Mouse (Mus musculus) CH12.LX (cell line): Measurements from ENCODE around the gene Aff3. TPM values are rescaled to one million over a fixed set of nuclear protein-coding genes. Genes with fewer than 3 reads are reported as not detected.

Experiments used
- DNase-seq: peaks from one replicate; pipeline ENCODE4 v3.0.0-alpha.2; 2013; ENCODE audit errors: extremely low read depth
- H3K27ac ChIP-seq: 2 replicates; pipeline ENCODE4 v1.5.1; 2012; ENCODE audit warnings: low read depth, mild to moderate bottlenecking, control low read depth, moderate library complexity; ENCODE audit not compliant: insufficient read depth
- H3K27me3 ChIP-seq: replicated peaks from 2 replicates; pipeline ENCODE3; 2012; ENCODE audit warnings: inconsistent platforms
- H3K36me3 ChIP-seq, 2 experiments: replicated peaks in 1 of 2; 2 replicates each; pipeline versions ENCODE3 to v1.6.1; 2012; ENCODE audit warnings: inconsistent platforms in 1 of 2, low read length in 1 of 2, mild to moderate bottlenecking in 1 of 2, mixed read lengths in 1 of 2, moderate library complexity in 1 of 2; ENCODE audit not compliant: control insufficient read depth in 1 of 2, insufficient read depth in 1 of 2
- H3K4me1 ChIP-seq, 2 experiments: 2 replicates each; pipeline ENCODE4 v1.6.1; 2012; ENCODE audit warnings: inconsistent platforms in 1 of 2, moderate library complexity in 1 of 2; ENCODE audit not compliant: insufficient read depth in 2 of 2, control insufficient read depth in 1 of 2
- H3K4me2 ChIP-seq: 2 replicates; pipeline ENCODE4 v1.6.1; 2012; ENCODE audit warnings: low read depth, mild to moderate bottlenecking, control low read depth; ENCODE audit not compliant: poor library complexity, insufficient read depth, severe bottlenecking
- H3K4me3 ChIP-seq, 3 experiments: fragments of 150-350 bp in 1 of 3; sonication (generic) in 1 of 3; replicated peaks in 1 of 3; 2 replicates each; pipeline versions ENCODE3 to v1.5.1; 2011 to 2012; ENCODE audit warnings: low read depth in 2 of 3, low read length in 2 of 3, mild to moderate bottlenecking in 2 of 3, moderate library complexity in 2 of 3, control low read depth in 1 of 3, improper control_type of control experiment in 1 of 3, inconsistent platforms in 1 of 3, mixed read lengths in 1 of 3; ENCODE audit not compliant: poor library complexity in 1 of 3
- H3K79me2 ChIP-seq: replicated peaks from 2 replicates; pipeline ENCODE4 v1.6.1; 2012; ENCODE audit warnings: mild to moderate bottlenecking, moderate library complexity; ENCODE audit not compliant: control insufficient read depth, poor library complexity, insufficient read depth, severe bottlenecking; ENCODE audit errors: extremely low read depth
- H3K9ac ChIP-seq: 2 replicates; pipeline ENCODE4 v1.6.1; 2012; ENCODE audit warnings: low read depth, mild to moderate bottlenecking, control low read depth, moderate library complexity; ENCODE audit not compliant: insufficient read depth
- H3K9me3 ChIP-seq: replicated peaks from 2 replicates; pipeline ENCODE3; 2012; ENCODE audit warnings: low read length, inconsistent platforms, mixed read lengths
- BHLHE40 ChIP-seq: IDR thresholded peaks from 2 replicates; pipeline ENCODE4 v1.6.1; 2011; ENCODE audit warnings: mild to moderate bottlenecking, low read depth, low read length, improper control_type of control experiment
- CHD1 ChIP-seq: IDR thresholded peaks from 2 replicates; pipeline ENCODE4 v1.6.1; 2012; ENCODE audit warnings: low read depth, low read length, improper control_type of control experiment, inconsistent platforms
- CTCF ChIP-seq, 2 experiments: IDR thresholded peaks in 1 of 2; conservative IDR thresholded peaks in 1 of 2; 2 replicates each; pipeline ENCODE4 v1.5.1; 2011 to 2012; ENCODE audit warnings: low read depth in 2 of 2, low read length in 2 of 2, improper control_type of control experiment in 1 of 2, inconsistent platforms in 1 of 2, mild to moderate bottlenecking in 1 of 2, moderate library complexity in 1 of 2
- ELF1 ChIP-seq: IDR thresholded peaks from 2 replicates; pipeline ENCODE4 v1.6.1; 2014; ENCODE audit warnings: low read depth, mild to moderate bottlenecking, inconsistent platforms, low read length, improper control_type of control experiment
- EP300 ChIP-seq: IDR thresholded peaks from 2 replicates; pipeline ENCODE4 v1.6.1; 2011; ENCODE audit warnings: low read length, improper control_type of control experiment
- GABPA ChIP-seq: IDR thresholded peaks from 2 replicates; pipeline ENCODE4 v1.6.1; 2012; ENCODE audit warnings: low read depth, low read length, improper control_type of control experiment, inconsistent platforms; ENCODE audit not compliant: insufficient replicate concordance
- HCFC1 ChIP-seq: IDR thresholded peaks from 2 replicates; pipeline ENCODE4 v1.6.1; 2012; ENCODE audit warnings: low read depth, mild to moderate bottlenecking, inconsistent platforms, low read length, improper control_type of control experiment
- IRF4 ChIP-seq: IDR thresholded peaks from 2 replicates; pipeline ENCODE4 v1.6.1; 2014; ENCODE audit warnings: low read depth, mild to moderate bottlenecking, inconsistent platforms, low read length, improper control_type of control experiment
- MAFK ChIP-seq: IDR thresholded peaks from 2 replicates; pipeline ENCODE4 v1.6.1; 2011; ENCODE audit warnings: low read length, improper control_type of control experiment; ENCODE audit not compliant: insufficient replicate concordance
- MAZ ChIP-seq: IDR thresholded peaks from 2 replicates; pipeline ENCODE4 v1.6.1; 2012; ENCODE audit warnings: low read depth, mild to moderate bottlenecking, inconsistent platforms, low read length, improper control_type of control experiment, moderate library complexity
- MEF2A ChIP-seq: IDR thresholded peaks from 2 replicates; pipeline ENCODE4 v1.6.1; 2014; ENCODE audit warnings: low read depth, mild to moderate bottlenecking, inconsistent platforms, low read length, improper control_type of control experiment, borderline replicate concordance
- NELFE ChIP-seq: IDR thresholded peaks from 2 replicates; pipeline ENCODE4 v1.6.1; 2011; ENCODE audit warnings: low read depth, low read length, improper control_type of control experiment
- NRF1 ChIP-seq: IDR thresholded peaks from 2 replicates; pipeline ENCODE4 v1.6.1; 2014; ENCODE audit warnings: low read depth, mild to moderate bottlenecking, inconsistent platforms, low read length, improper control_type of control experiment, moderate library complexity
- RAD21 ChIP-seq: IDR thresholded peaks from 2 replicates; pipeline ENCODE4 v1.6.1; 2011; ENCODE audit warnings: low read depth, mild to moderate bottlenecking, low read length, improper control_type of control experiment, moderate library complexity
- RCOR1 ChIP-seq: conservative IDR thresholded peaks from 2 replicates; pipeline ENCODE4 v1.6.1; 2012; ENCODE audit warnings: low read depth, mild to moderate bottlenecking, inconsistent platforms, low read length, improper control_type of control experiment
- SIN3A ChIP-seq: IDR thresholded peaks from 2 replicates; pipeline ENCODE4 v1.6.1; 2012; ENCODE audit warnings: low read length, improper control_type of control experiment, inconsistent platforms
- UBTF ChIP-seq: IDR thresholded peaks from 2 replicates; pipeline ENCODE4 v1.6.1; 2012; ENCODE audit warnings: low read depth, mild to moderate bottlenecking, inconsistent platforms, low read length, improper control_type of control experiment, moderate library complexity
- USF1 ChIP-seq: IDR thresholded peaks from 2 replicates; pipeline ENCODE4 v1.6.1; 2014; ENCODE audit warnings: low read depth, mild to moderate bottlenecking, inconsistent platforms, low read length, improper control_type of control experiment
- USF2 ChIP-seq: conservative IDR thresholded peaks from 2 replicates; pipeline ENCODE4 v1.6.1; 2011; ENCODE audit warnings: low read depth, low read length, improper control_type of control experiment
- ZC3H11A ChIP-seq: IDR thresholded peaks from 2 replicates; pipeline ENCODE4 v1.6.1; 2012; ENCODE audit warnings: low read depth, mild to moderate bottlenecking, inconsistent platforms, low read length, improper control_type of control experiment
- ZNF384 ChIP-seq: IDR thresholded peaks from 2 replicates; pipeline ENCODE4 v1.6.1; 2012; ENCODE audit warnings: low read depth, low read length, improper control_type of control experiment, inconsistent platforms
- dilution Hi-C: fragments of 300-500 bp; cut with MboI; formaldehyde crosslinking; loops from 2 replicates; pipeline ENCODE4 v1.14.3; 2020; ENCODE audit warnings: low sequenced_read_pairs; ENCODE audit not compliant: extremely low pct_unique_long_range_greater_than_20kb, extremely low pct_ligation_motif_present
- in situ Hi-C: fragments of 300-500 bp; cut with MboI; formaldehyde crosslinking; loops from 3 replicates; pipeline ENCODE4 v1.14.3; 2019; ENCODE audit warnings: low sequenced_read_pairs, low pct_ligation_motif_present, low pct_unique_long_range_greater_than_20kb, mixed read lengths
- polyA plus RNA-seq: library from polyadenylated mRNA; unstranded; fragments of >175 nt; gene quantifications from 2 replicates; pipeline ENCODE4 v1.2.1, GENCODE M21; 2012; ENCODE audit warnings: low read depth; ENCODE audit not compliant: insufficient read length
- total RNA-seq, 2 experiments: library from RNA; depleted of rRNA; stranded (reverse); fragments of 300-350 nt in 1 of 2; fragments of >200 nt in 1 of 2; gene quantifications; 2 replicates each; pipeline ENCODE4 v1.2.3; 2012 to 2014

The Aff3 gene
- total and polyA plus RNA-seq, 3 experiments, result 5.1 to 29.9 (median 7.7) TPM

DNA sequence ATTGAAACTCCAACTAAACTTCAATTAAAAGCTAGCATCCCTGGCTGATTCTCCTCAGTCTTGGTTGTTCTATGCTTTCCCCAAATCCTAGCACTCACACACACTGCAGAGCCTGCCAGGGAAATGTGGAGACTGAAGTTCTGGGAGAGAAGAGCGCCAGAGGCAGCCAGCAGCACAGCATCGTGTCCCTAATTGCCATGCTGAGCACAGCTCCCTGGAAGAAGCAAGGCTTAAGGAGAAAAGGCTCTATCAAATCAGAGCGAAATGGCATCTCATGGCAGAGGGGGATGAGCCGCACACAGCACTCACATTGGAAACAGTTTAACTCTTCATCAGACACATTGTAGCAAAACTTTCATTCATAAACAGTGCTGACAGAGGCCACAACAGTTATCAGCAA lies 254.3 kb downstream of the Aff3 start:
- TF ChIP-seq UBTF (no peak), NELFE (no peak), MAFK (no peak), EP300 (no peak), ZNF384 (no peak), CTCF (conservative IDR thresholded peaks at IDR 0.05 in 1 of 2, IDR thresholded peaks at IDR 0.05 in 1 of 2; ENCODE audit: low read depth in 2 of 2, low read length in 2 of 2) (no peak), HCFC1 (no peak), CHD1 (no peak), MAZ (no peak), SIN3A (no peak), BHLHE40 (no peak)
- TF ChIP-seq, all 38 proteins: peak for 0
- Histone ChIP-seq H3K27ac (no peak overlapping the region), H3K4me3 (no peak overlapping the region), H3K79me2 (no peaks in the 10 kb centered on the region), H3K4me1 (peaks cover 0 to 15% of the 10 kb centered on the region in 2 experiments; a peak in 2 of 4 replicates), H3K27me3 (no peaks in the 10 kb centered on the region), H3K36me3 (peaks cover 0 to 44% of the 10 kb centered on the region in 2 experiments), H3K9ac (no peak overlapping the region), H3K4me2 (no peak overlapping the region), H3K9me3 (no peaks in the 10 kb centered on the region)
- dilution Hi-C loops (no loop called here), in situ Hi-C loops (no loop called here)
- DNase-seq, result no peak

DNA sequence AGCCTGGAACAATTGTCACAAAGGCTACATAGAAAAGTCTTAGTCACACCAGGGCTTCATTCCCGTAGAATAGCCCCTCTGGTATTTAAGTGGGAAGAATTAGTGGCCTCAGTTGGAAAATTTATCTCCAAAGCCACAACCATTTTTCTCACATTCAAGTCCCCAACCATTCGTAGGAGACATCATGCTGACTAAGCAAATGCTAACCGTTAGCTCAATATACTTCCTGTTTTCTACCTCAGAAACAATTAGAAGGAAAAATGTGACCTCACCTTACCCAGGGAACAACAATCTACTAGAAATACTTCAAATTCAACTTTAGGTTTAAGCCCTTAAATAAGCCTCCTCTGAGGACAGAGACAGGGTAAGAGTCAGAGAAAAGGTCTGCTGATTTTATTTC lies 256.5 kb downstream of the Aff3 start:
- Histone ChIP-seq H3K27me3 (no peaks in the 10 kb centered on the region), H3K36me3 (peaks cover 0 to 50% of the 10 kb centered on the region in 2 experiments), H3K27ac (no peak overlapping the region), H3K4me3 (no peak overlapping the region), H3K9me3 (no peaks in the 10 kb centered on the region), H3K79me2 (no peaks in the 10 kb centered on the region), H3K9ac (no peak overlapping the region), H3K4me2 (no peak overlapping the region), H3K4me1 (peaks cover 0 to 19% of the 10 kb centered on the region in 2 experiments; a peak in 2 of 4 replicates)
- dilution Hi-C loops, result no loop called here
- DNase-seq, result peak; percentile 5
- in situ Hi-C loops, result no loop called here
- TF ChIP-seq MAFK, result peak; percentile 87
- TF ChIP-seq ZC3H11A, result no peak
- no peak for TF ChIP-seq RCOR1

DNA sequence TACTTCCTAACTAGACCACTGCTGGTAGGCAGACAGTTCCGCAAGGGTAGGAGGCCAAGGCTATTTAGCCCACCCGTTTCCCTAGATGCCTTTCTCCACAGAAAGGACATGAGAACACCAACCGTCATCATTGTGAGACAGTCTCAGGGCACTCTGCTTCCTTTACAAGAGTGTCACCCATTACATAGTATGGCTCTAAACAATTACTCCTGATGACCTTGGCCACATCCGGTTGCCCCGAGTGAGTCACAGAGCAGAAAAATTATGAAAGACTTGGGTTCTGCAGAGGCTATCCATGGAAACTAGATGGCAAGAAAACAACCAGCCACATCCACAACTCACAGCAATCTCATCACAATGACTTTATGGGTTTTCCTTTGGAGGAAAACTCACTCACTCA lies 261.0 kb downstream of the Aff3 start:
- in situ Hi-C loops, result no loop called here
- no peak for DNase-seq
- dilution Hi-C loops, result no loop called here
- Histone ChIP-seq H3K79me2 (no peaks in the 10 kb centered on the region), H3K4me3 (no peak overlapping the region), H3K27ac (no peak overlapping the region), H3K27me3 (no peaks in the 10 kb centered on the region), H3K9ac (no peak overlapping the region), H3K4me1 (peaks cover 0 to 35% of the 10 kb centered on the region in 2 experiments; a peak in 2 of 4 replicates), H3K9me3 (no peaks in the 10 kb centered on the region), H3K36me3 (peaks cover 0 to 52% of the 10 kb centered on the region in 2 experiments), H3K4me2 (no peak overlapping the region)
- TF ChIP-seq ELF1, result no peak
- no peak for TF ChIP-seq GABPA
- TF ChIP-seq EP300, result no peak
- no peak for TF ChIP-seq ZC3H11A
- TF ChIP-seq RCOR1, result no peak
- no peak for TF ChIP-seq MEF2A
- TF ChIP-seq USF2, result no peak
- no peak for TF ChIP-seq NRF1
- TF ChIP-seq RAD21, result no peak
- TF ChIP-seq IRF4, result no peak
- TF ChIP-seq USF1, result no peak
- no peak for TF ChIP-seq SIN3A
